Mouse (Mus musculus): Measurements from ENCODE around the gene Csdc2. TPM values are rescaled to one million over a fixed set of nuclear protein-coding genes. Genes with fewer than 3 reads are reported as not detected.
"Not testable (repeated sequence)": the region's sequence is repeated elsewhere in the genome, so short reads cannot be mapped to it uniquely, and the experiment has no call there.

Csdc2 gene
- polyA plus RNA-seq, 1 experiment from 2014 or later: 12.4 TPM

GRCm38 (mm10) chr15:81969635-81970034, 33.1 kb downstream of the Csdc2 start:
- H3K9me3 ChIP-seq (ENCODE audit: control insufficient read depth, low read length); H3K4me3 ChIP-seq (ENCODE audit: low read length); H3K27me3 ChIP-seq (replicated peaks; ENCODE audit: control insufficient read depth, insufficient read depth, low read length); H3K27ac ChIP-seq (ENCODE audit: low read length); H3K4me1 ChIP-seq (ENCODE audit: control insufficient read depth, insufficient read depth, low read length); H3K4me2 ChIP-seq (ENCODE audit: low read depth, low read length); H3K9ac ChIP-seq (ENCODE audit: low read depth, low read length); ATAC-seq; H3K36me3 ChIP-seq (ENCODE audit: control insufficient read depth, insufficient read depth, low read length): not testable (repeated sequence)
- 82% methylated on average over 6 of the region's 6 CpGs for WGBS

- H3K27me3 ChIP-seq (replicated peaks; ENCODE audit: control insufficient read depth, insufficient read depth, low read length); H3K4me1 ChIP-seq (ENCODE audit: control insufficient read depth, insufficient read depth, low read length); ATAC-seq; H3K9me3 ChIP-seq (ENCODE audit: control insufficient read depth, low read length); H3K27ac ChIP-seq (ENCODE audit: low read length); H3K4me3 ChIP-seq (ENCODE audit: low read length); H3K9ac ChIP-seq (ENCODE audit: low read depth, low read length); H3K4me2 ChIP-seq (ENCODE audit: low read depth, low read length); H3K36me3 ChIP-seq (ENCODE audit: control insufficient read depth, insufficient read depth, low read length): not testable (repeated sequence)
- 94% methylated on average over 4 of the region's 4 CpGs for WGBS
Measured at GRCm38 (mm10) chr15:81970498-81970897, 33.9 kb downstream of the Csdc2 start.

GRCm38 (mm10) chr15:81975156-81975555, 38.6 kb downstream of the Csdc2 start:
- H3K4me2 ChIP-seq (ENCODE audit: low read depth, low read length); ATAC-seq; H3K4me1 ChIP-seq (ENCODE audit: control insufficient read depth, insufficient read depth, low read length); H3K27me3 ChIP-seq (replicated peaks; ENCODE audit: control insufficient read depth, insufficient read depth, low read length); H3K9me3 ChIP-seq (ENCODE audit: control insufficient read depth, low read length); H3K27ac ChIP-seq (ENCODE audit: low read length); H3K36me3 ChIP-seq (ENCODE audit: control insufficient read depth, insufficient read depth, low read length); H3K9ac ChIP-seq (ENCODE audit: low read depth, low read length); H3K4me3 ChIP-seq (ENCODE audit: low read length): not testable (repeated sequence)
- 92% methylated on average over 8 of the region's 8 CpGs for WGBS

- no peak within 1 kb of the TSS for H3K4me2 ChIP-seq (ENCODE audit: low read depth, low read length)
- no peak within 1 kb of the TSS for H3K4me3 ChIP-seq (ENCODE audit: low read length)
- H3K27ac ChIP-seq (ENCODE audit: low read length): no peak within 1 kb of the TSS
- no peak for ATAC-seq
- H3K4me1 ChIP-seq (ENCODE audit: control insufficient read depth, insufficient read depth, low read length): no peaks in the 10 kb centered on the region
- WGBS: 92% methylated on average over 23 of the region's 23 CpGs
- no peaks in the 10 kb centered on the region for H3K27me3 ChIP-seq (replicated peaks; ENCODE audit: control insufficient read depth, insufficient read depth, low read length)
- H3K36me3 ChIP-seq (ENCODE audit: control insufficient read depth, insufficient read depth, low read length): no peaks in the 10 kb centered on the region
- H3K9ac ChIP-seq (ENCODE audit: low read depth, low read length): no peak within 1 kb of the TSS
- H3K9me3 ChIP-seq (ENCODE audit: control insufficient read depth, low read length): no peaks in the 10 kb centered on the region
Measured at GRCm38 (mm10) chr15:81980321-81980720, 43.8 kb downstream of the Csdc2 start, which contains the start of gene 1700029P11Rik. Gene 1700029P11Rik, plus strand, starts transcription at chr15:81980540.

GRCm38 (mm10) chr15:81982173-81982572, 45.6 kb downstream of the Csdc2 start:
- 54% methylated on average over 1 of the region's 1 CpGs for WGBS
- no peaks in the 10 kb centered on the region for H3K36me3 ChIP-seq (ENCODE audit: control insufficient read depth, insufficient read depth, low read length)
- no peak overlapping the region for H3K27ac ChIP-seq (ENCODE audit: low read length)
- no peaks in the 10 kb centered on the region for H3K27me3 ChIP-seq (replicated peaks; ENCODE audit: control insufficient read depth, insufficient read depth, low read length)
- H3K9ac ChIP-seq (ENCODE audit: low read depth, low read length): no peak overlapping the region
- ATAC-seq: no peak
- H3K4me2 ChIP-seq (ENCODE audit: low read depth, low read length): no peak overlapping the region
- H3K4me3 ChIP-seq (ENCODE audit: low read length): no peak overlapping the region
- no peaks in the 10 kb centered on the region for H3K4me1 ChIP-seq (ENCODE audit: control insufficient read depth, insufficient read depth, low read length)
- no peaks in the 10 kb centered on the region for H3K9me3 ChIP-seq (ENCODE audit: control insufficient read depth, low read length)

- no peak for ATAC-seq
- no peak overlapping the region for H3K4me2 ChIP-seq (ENCODE audit: low read depth, low read length)
- no peaks in the 10 kb centered on the region for H3K9me3 ChIP-seq (ENCODE audit: control insufficient read depth, low read length)
- no peaks in the 10 kb centered on the region for H3K36me3 ChIP-seq (ENCODE audit: control insufficient read depth, insufficient read depth, low read length)
- H3K9ac ChIP-seq (ENCODE audit: low read depth, low read length): no peak overlapping the region
- no peak overlapping the region for H3K27ac ChIP-seq (ENCODE audit: low read length)
- H3K4me3 ChIP-seq (ENCODE audit: low read length): no peak overlapping the region
- WGBS: 66% methylated on average over 2 of the region's 2 CpGs
- H3K27me3 ChIP-seq (replicated peaks; ENCODE audit: control insufficient read depth, insufficient read depth, low read length): no peaks in the 10 kb centered on the region
- 0 out of 2 replicates have a peak, but pooled peaks cover 9% of the 10 kb centered on the region for H3K4me1 ChIP-seq (ENCODE audit: control insufficient read depth, insufficient read depth, low read length)
Measured at GRCm38 (mm10) chr15:81985267-81986161, 49.0 kb downstream of the Csdc2 start.

- no peaks in the 10 kb centered on the region for H3K36me3 ChIP-seq (ENCODE audit: control insufficient read depth, insufficient read depth, low read length)
- 83% methylated on average over 3 of the region's 3 CpGs for WGBS
- no peak within 1 kb of the TSS for H3K4me2 ChIP-seq (ENCODE audit: low read depth, low read length)
- H3K27ac ChIP-seq (ENCODE audit: low read length): no peak within 1 kb of the TSS
- ATAC-seq: no peak
- no peaks in the 10 kb centered on the region for H3K27me3 ChIP-seq (replicated peaks; ENCODE audit: control insufficient read depth, insufficient read depth, low read length)
- 0 out of 2 replicates have a peak, but pooled peaks cover 11% of the 10 kb centered on the region for H3K4me1 ChIP-seq (ENCODE audit: control insufficient read depth, insufficient read depth, low read length)
- no peak within 1 kb of the TSS for H3K9ac ChIP-seq (ENCODE audit: low read depth, low read length)
- H3K4me3 ChIP-seq (ENCODE audit: low read length): no peak within 1 kb of the TSS
- H3K9me3 ChIP-seq (ENCODE audit: control insufficient read depth, low read length): no peaks in the 10 kb centered on the region
Measured at GRCm38 (mm10) chr15:81987646-81988045, 51.1 kb downstream of the Csdc2 start, which contains the start of gene Xrcc6. Gene Xrcc6, plus strand, starts transcription at chr15:81987835.

GRCm38 (mm10) chr15:81989371-81990062, 53.0 kb downstream of the Csdc2 start:
- peak; percentile 67 for ATAC-seq
- WGBS: 43% methylated on average over 11 of the region's 11 CpGs
- H3K4me1 ChIP-seq (ENCODE audit: control insufficient read depth, insufficient read depth, low read length): 0 out of 2 replicates have a peak, but pooled peaks cover 11% of the 10 kb centered on the region
- H3K9ac ChIP-seq (ENCODE audit: low read depth, low read length): peak overlapping the region; percentile 10; the same call in 1 of the 2 replicates
- H3K4me2 ChIP-seq (ENCODE audit: low read depth, low read length): no peak overlapping the region
- H3K9me3 ChIP-seq (ENCODE audit: control insufficient read depth, low read length): no peaks in the 10 kb centered on the region
- no peak overlapping the region for H3K27ac ChIP-seq (ENCODE audit: low read length)
- no peak overlapping the region for H3K4me3 ChIP-seq (ENCODE audit: low read length)
- H3K27me3 ChIP-seq (replicated peaks; ENCODE audit: control insufficient read depth, insufficient read depth, low read length): no peaks in the 10 kb centered on the region
- 0 out of 2 replicates have a peak, but pooled peaks cover 3% of the 10 kb centered on the region for H3K36me3 ChIP-seq (ENCODE audit: control insufficient read depth, insufficient read depth, low read length)

GRCm38 (mm10) chr15:81990549-81990948, 54.0 kb downstream of the Csdc2 start:
- H3K36me3 ChIP-seq (ENCODE audit: control insufficient read depth, insufficient read depth, low read length): 0 out of 2 replicates have a peak, but pooled peaks cover 3% of the 10 kb centered on the region
- no peak overlapping the region for H3K27ac ChIP-seq (ENCODE audit: low read length)
- 43% methylated on average over 7 of the region's 7 CpGs for WGBS
- H3K9ac ChIP-seq (ENCODE audit: low read depth, low read length): no peak overlapping the region
- peak; percentile 75 for ATAC-seq
- no peak overlapping the region for H3K4me3 ChIP-seq (ENCODE audit: low read length)
- H3K9me3 ChIP-seq (ENCODE audit: control insufficient read depth, low read length): no peaks in the 10 kb centered on the region
- 0 out of 2 replicates have a peak, but pooled peaks cover 11% of the 10 kb centered on the region for H3K4me1 ChIP-seq (ENCODE audit: control insufficient read depth, insufficient read depth, low read length)
- no peak overlapping the region for H3K4me2 ChIP-seq (ENCODE audit: low read depth, low read length)
- no peaks in the 10 kb centered on the region for H3K27me3 ChIP-seq (replicated peaks; ENCODE audit: control insufficient read depth, insufficient read depth, low read length)

Measured in intestine, embryonic 16.5 days (tissue).